Mouse (Mus musculus): Measurements from ENCODE around the gene Gm42669. TPM values are rescaled to one million over a fixed set of nuclear protein-coding genes. Genes with fewer than 3 reads are reported as not detected.

The Gm42669 gene
- polyA plus RNA-seq, 1 experiment = not detected

DNA sequence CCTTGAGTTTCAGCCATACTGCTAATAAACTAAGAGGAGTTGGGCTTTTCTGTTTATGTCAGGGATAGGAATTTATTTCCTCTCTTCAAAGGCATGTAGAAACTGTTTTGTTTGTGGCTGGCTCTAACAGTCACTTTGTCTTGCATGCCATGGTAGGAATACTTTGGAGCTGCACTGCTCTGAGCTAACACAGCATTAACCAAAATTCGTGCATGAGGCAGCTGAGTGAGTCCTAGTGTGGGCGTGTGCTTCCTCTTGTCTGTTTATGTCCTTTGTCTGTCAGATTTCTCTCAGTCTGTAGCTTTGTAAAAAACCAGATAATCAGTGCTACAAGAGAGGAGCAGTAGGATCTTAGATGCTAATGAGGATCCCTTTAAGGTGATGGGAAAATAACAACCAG lies 3.9 kb downstream of the Gm42669 start:
- peaks cover 2% of the 10 kb centered on the region; the same call in 1 of the 2 replicates for H3K4me1 ChIP-seq (ENCODE audit: control insufficient read depth, insufficient read depth, low read length)
- 64% methylated on average over 2 of the region's 2 CpGs for WGBS
- no peak overlapping the region for H3K27ac ChIP-seq (ENCODE audit: control insufficient read depth, insufficient read depth, low read depth, low read length, poor library complexity)
- TF ChIP-seq POLR2A (IDR thresholded peaks at IDR 0.05; ENCODE audit: borderline replicate concordance, control insufficient read depth, low read depth, low read length) (no peak), CTCF (IDR thresholded peaks at IDR 0.05; ENCODE audit: control insufficient read depth, insufficient read depth, low read length) (no peak)
- H3K4me3 ChIP-seq (replicated peaks; ENCODE audit: control insufficient read depth, low read depth, low read length) = no peak overlapping the region

GRCm38 (mm10) chr5:107513583-107513982 lies 6.2 kb downstream of the Gm42669 start:
- WGBS = 13% methylated on average over 7 of the region's 7 CpGs
- Histone ChIP-seq H3K4me3 (replicated peaks; ENCODE audit: control insufficient read depth, low read depth, low read length) (no peak overlapping the region), H3K27ac (ENCODE audit: control insufficient read depth, insufficient read depth, low read depth, low read length, poor library complexity) (no peak overlapping the region), H3K4me1 (ENCODE audit: control insufficient read depth, insufficient read depth, low read length) (peaks cover 2% of the 10 kb centered on the region; the same call in 1 of the 2 replicates)
- TF ChIP-seq POLR2A (IDR thresholded peaks at IDR 0.05; ENCODE audit: borderline replicate concordance, control insufficient read depth, low read depth, low read length) (no peak), CTCF (IDR thresholded peaks at IDR 0.05; ENCODE audit: control insufficient read depth, insufficient read depth, low read length) (peak; percentile 92)

GRCm38 (mm10) chr5:107515453-107515852 lies 8.0 kb downstream of the Gm42669 start:
- no peak for TF ChIP-seq CTCF (IDR thresholded peaks at IDR 0.05; ENCODE audit: control insufficient read depth, insufficient read depth, low read length)
- no peak for TF ChIP-seq POLR2A (IDR thresholded peaks at IDR 0.05; ENCODE audit: borderline replicate concordance, control insufficient read depth, low read depth, low read length)
- Histone ChIP-seq H3K27ac (ENCODE audit: control insufficient read depth, insufficient read depth, low read depth, low read length, poor library complexity) (no peak overlapping the region), H3K4me1 (ENCODE audit: control insufficient read depth, insufficient read depth, low read length) (peaks cover 2% of the 10 kb centered on the region; the same call in 1 of the 2 replicates), H3K4me3 (replicated peaks; ENCODE audit: control insufficient read depth, low read depth, low read length) (no peak overlapping the region)
- WGBS = 86% methylated on average over 3 of the region's 3 CpGs

GRCm38 (mm10) chr5:107516087-107516486 lies 8.7 kb downstream of the Gm42669 start:
- WGBS = 81% methylated on average over 1 of the region's 1 CpGs
- no peak overlapping the region for H3K4me3 ChIP-seq (replicated peaks; ENCODE audit: control insufficient read depth, low read depth, low read length)

GRCm38 (mm10) chr5:107518602-107519001 lies 11.2 kb downstream of the Gm42669 start:
- H3K4me3 ChIP-seq (replicated peaks; ENCODE audit: control insufficient read depth, low read depth, low read length) = no peak overlapping the region
- WGBS = 95% methylated on average over 4 of the region's 4 CpGs
- no peak overlapping the region for H3K27ac ChIP-seq (ENCODE audit: control insufficient read depth, insufficient read depth, low read depth, low read length, poor library complexity)
- H3K4me1 ChIP-seq (ENCODE audit: control insufficient read depth, insufficient read depth, low read length) = peaks cover 1% of the 10 kb centered on the region
- TF ChIP-seq POLR2A (IDR thresholded peaks at IDR 0.05; ENCODE audit: borderline replicate concordance, control insufficient read depth, low read depth, low read length) (no peak), CTCF (IDR thresholded peaks at IDR 0.05; ENCODE audit: control insufficient read depth, insufficient read depth, low read length) (no peak)

More at GRCm38 (mm10) chr5:107516087-107516486, 8.7 kb downstream of the Gm42669 start:
- Histone ChIP-seq H3K4me1 (ENCODE audit: control insufficient read depth, insufficient read depth, low read length) (peaks cover 2% of the 10 kb centered on the region; the same call in 1 of the 2 replicates), H3K27ac (ENCODE audit: control insufficient read depth, insufficient read depth, low read depth, low read length, poor library complexity) (no peak overlapping the region)
- no peak for TF ChIP-seq POLR2A (IDR thresholded peaks at IDR 0.05; ENCODE audit: borderline replicate concordance, control insufficient read depth, low read depth, low read length)
- no peak for TF ChIP-seq CTCF (IDR thresholded peaks at IDR 0.05; ENCODE audit: control insufficient read depth, insufficient read depth, low read length)

- TF ChIP-seq CTCF (IDR thresholded peaks at IDR 0.05; ENCODE audit: control insufficient read depth, insufficient read depth, low read length) = no peak
- TF ChIP-seq POLR2A (IDR thresholded peaks at IDR 0.05; ENCODE audit: borderline replicate concordance, control insufficient read depth, low read depth, low read length) = no peak
- Histone ChIP-seq H3K4me1 (ENCODE audit: control insufficient read depth, insufficient read depth, low read length) (peaks cover 1% of the 10 kb centered on the region), H3K27ac (ENCODE audit: control insufficient read depth, insufficient read depth, low read depth, low read length, poor library complexity) (no peak overlapping the region), H3K4me3 (replicated peaks; ENCODE audit: control insufficient read depth, low read depth, low read length) (no peak overlapping the region)
- WGBS = 78% methylated on average over 6 of the region's 6 CpGs
These were observed 14.0 kb downstream of the Gm42669 start for GRCm38 (mm10) chr5:107521386-107521785.

- Histone ChIP-seq H3K4me1 (ENCODE audit: control insufficient read depth, insufficient read depth, low read length) (peaks cover 1% of the 10 kb centered on the region), H3K27ac (ENCODE audit: control insufficient read depth, insufficient read depth, low read depth, low read length, poor library complexity) (no peak overlapping the region), H3K4me3 (replicated peaks; ENCODE audit: control insufficient read depth, low read depth, low read length) (no peak overlapping the region)
- TF ChIP-seq CTCF (IDR thresholded peaks at IDR 0.05; ENCODE audit: control insufficient read depth, insufficient read depth, low read length) (no peak), POLR2A (IDR thresholded peaks at IDR 0.05; ENCODE audit: borderline replicate concordance, control insufficient read depth, low read depth, low read length) (no peak)
- WGBS = 19% methylated on average over 7 of the region's 7 CpGs
These were observed 14.5 kb downstream of the Gm42669 start for GRCm38 (mm10) chr5:107521897-107522296.

- peaks cover 1% of the 10 kb centered on the region for H3K4me1 ChIP-seq (ENCODE audit: control insufficient read depth, insufficient read depth, low read length)
- TF ChIP-seq CTCF (IDR thresholded peaks at IDR 0.05; ENCODE audit: control insufficient read depth, insufficient read depth, low read length) (no peak), POLR2A (IDR thresholded peaks at IDR 0.05; ENCODE audit: borderline replicate concordance, control insufficient read depth, low read depth, low read length) (no peak)
- H3K27ac ChIP-seq (ENCODE audit: control insufficient read depth, insufficient read depth, low read depth, low read length, poor library complexity) = no peak overlapping the region
- H3K4me3 ChIP-seq (replicated peaks; ENCODE audit: control insufficient read depth, low read depth, low read length) = no peak overlapping the region
- WGBS = 4% methylated on average over 10 of the region's 10 CpGs
These were observed 16.9 kb downstream of the Gm42669 start for GRCm38 (mm10) chr5:107524281-107524680.

- 72% methylated on average over 3 of the region's 3 CpGs for WGBS
- TF ChIP-seq POLR2A (IDR thresholded peaks at IDR 0.05; ENCODE audit: borderline replicate concordance, control insufficient read depth, low read depth, low read length) = no peak
- no peak for TF ChIP-seq CTCF (IDR thresholded peaks at IDR 0.05; ENCODE audit: control insufficient read depth, insufficient read depth, low read length)
- Histone ChIP-seq H3K4me3 (replicated peaks; ENCODE audit: control insufficient read depth, low read depth, low read length) (no peak overlapping the region), H3K27ac (ENCODE audit: control insufficient read depth, insufficient read depth, low read depth, low read length, poor library complexity) (no peak overlapping the region), H3K4me1 (ENCODE audit: control insufficient read depth, insufficient read depth, low read length) (no peaks in the 10 kb centered on the region)
These were observed 21.4 kb downstream of the Gm42669 start for GRCm38 (mm10) chr5:107528856-107529255.

All from bone marrow, adult 2 months (tissue).